Mouse (Mus musculus): Measurements from ENCODE around the gene Tcea2.

Tcea2 gene

GRCm38 (mm10) chr2:181714903-181715326 lies 34.8 kb downstream of the Tcea2 start, which contains the start of gene Oprl1:
TSS of gene Oprl1 (plus strand) at chr2:181715016.
- peak; percentile 2 for DNase-seq (ENCODE audit: inconsistent ontology term)

GRCm38 (mm10) chr2:181715382-181715781 lies 35.3 kb downstream of the Tcea2 start:
- DNase-seq (ENCODE audit: inconsistent ontology term), result no peak

GRCm38 (mm10) chr2:181716991-181717390 lies 36.9 kb downstream of the Tcea2 start:
- no peak for DNase-seq (ENCODE audit: inconsistent ontology term)

GRCm38 (mm10) chr2:181720061-181720460 lies 40.0 kb downstream of the Tcea2 start:
- DNase-seq (ENCODE audit: inconsistent ontology term), result no peak

GRCm38 (mm10) chr2:181721200-181721599 lies 41.1 kb downstream of the Tcea2 start:
- DNase-seq (ENCODE audit: inconsistent ontology term), result no peak

GRCm38 (mm10) chr2:181722213-181722612 lies 42.1 kb downstream of the Tcea2 start:
- peak; percentile 31 for DNase-seq (ENCODE audit: inconsistent ontology term)

GRCm38 (mm10) chr2:181727659-181728262 lies 47.7 kb downstream of the Tcea2 start:
- DNase-seq (ENCODE audit: inconsistent ontology term), result no peak

- DNase-seq (ENCODE audit: inconsistent ontology term), result no peak
Measured at GRCm38 (mm10) chr2:181730051-181730450, 49.9 kb downstream of the Tcea2 start.

Data from Muller cell, postnatal 12 days (primary cell).